Mouse (Mus musculus) midbrain, embryonic 15.5 days (tissue): ENCODE results near the gene Kctd19. TPM values are rescaled to one million over a fixed set of nuclear protein-coding genes. Genes with fewer than 3 reads are reported as not detected.

ENCODE experiments used
- ATAC-seq: fragments of 200-750 bp; cut with Nextera tagmentation; replicated peaks from 2 replicates; pipeline ENCODE4 v1.8.0; 2017; ENCODE audit warnings: moderate TSS enrichment
- H3K27ac ChIP-seq: fragments of 300-500 bp; sonication (generic); 2 replicates; pipeline ENCODE4 v1.5.1; 2015; ENCODE audit warnings: mild to moderate bottlenecking, inconsistent platforms
- H3K27me3 ChIP-seq: fragments of 300-500 bp; sonication (generic); replicated peaks from 2 replicates; pipeline ENCODE4 v1.6.1; 2015; ENCODE audit warnings: inconsistent platforms
- H3K36me3 ChIP-seq: fragments of 300-500 bp; sonication (generic); replicated peaks from 2 replicates; pipeline ENCODE4 v1.6.1; 2015; ENCODE audit warnings: inconsistent platforms
- H3K4me1 ChIP-seq: fragments of 300-500 bp; sonication (generic); 2 replicates; pipeline ENCODE4 v1.6.1; 2015; ENCODE audit warnings: inconsistent platforms
- H3K4me2 ChIP-seq: fragments of 300-500 bp; sonication (generic); 2 replicates; pipeline ENCODE4 v1.6.1; 2015; ENCODE audit warnings: inconsistent platforms, mild to moderate bottlenecking, moderate library complexity
- H3K4me3 ChIP-seq: fragments of 300-500 bp; sonication (generic); 2 replicates; pipeline ENCODE4 v1.5.1; 2015; ENCODE audit warnings: mild to moderate bottlenecking, inconsistent platforms
- H3K9ac ChIP-seq: fragments of 300-500 bp; sonication (generic); 2 replicates; pipeline ENCODE4 v1.6.1; 2015; ENCODE audit warnings: mild to moderate bottlenecking, inconsistent platforms
- H3K9me3 ChIP-seq: fragments of 300-500 bp; sonication (generic); 2 replicates; pipeline ENCODE4 v1.6.1; 2016; ENCODE audit warnings: inconsistent platforms
- WGBS: fragments of 180-500 bp; shearing (Covaris S2); methylation state at CpG from one replicate; pipeline ENCODE4 v1.1.7; 2015; ENCODE audit warnings: mixed read lengths; 5-methylcytosine and 5-hydroxymethylcytosine counted together
- polyA plus RNA-seq: library from polyadenylated mRNA; unstranded; fragments of >200 nt; fragmentation: Nextera tagmentation; extraction: Ambion mirVana; gene quantifications from 2 replicates; pipeline ENCODE4 v1.2.1, GENCODE M21; 2015

Gene Kctd19
- polyA plus RNA-seq, result not detected in 2 replicates

GRCm38 (mm10) chr8:105413391-105413790 is at the start of gene Kctd19, which contains the start of gene Lrrc36:
Gene Kctd19, minus strand, starts transcription at chr8:105413502.
Gene Lrrc36, plus strand, starts transcription at chr8:105413571.
- ATAC-seq, result 0 out of 2 replicates have a peak, but pooled peaks have one; percentile 45
- H3K27ac ChIP-seq, result no peak within 1 kb of the TSS
- under 1% methylated on average over 34 of the region's 34 CpGs for WGBS

GRCm38 (mm10) chr8:105461085-105461803 is 47.9 kb upstream of the Kctd19 start:
- Histone ChIP-seq H3K27ac (no peak overlapping the region), H3K4me2 (no peak overlapping the region), H3K9me3 (no peaks in the 10 kb centered on the region), H3K36me3 (no peaks in the 10 kb centered on the region), H3K9ac (no peak overlapping the region), H3K4me3 (no peak overlapping the region), H3K27me3 (no peaks in the 10 kb centered on the region), H3K4me1 (0 out of 2 replicates have a peak, but pooled peaks cover 16% of the 10 kb centered on the region)
- WGBS, result 71% methylated on average over 13 of the region's 13 CpGs
- no peak for ATAC-seq

More at GRCm38 (mm10) chr8:105413391-105413790, at the start of gene Kctd19, which contains the start of gene Lrrc36:
- peak within 1 kb of the TSS; percentile 64 for H3K4me2 ChIP-seq
- no peaks in the 10 kb centered on the region for H3K36me3 ChIP-seq
- peaks cover 11% of the 10 kb centered on the region for H3K4me1 ChIP-seq
- H3K9me3 ChIP-seq, result no peaks in the 10 kb centered on the region
- peak within 1 kb of the TSS; percentile 34 for H3K4me3 ChIP-seq
- H3K27me3 ChIP-seq, result peaks cover 8% of the 10 kb centered on the region; the same call in 1 of the 2 replicates
- H3K9ac ChIP-seq, result no peak within 1 kb of the TSS; the same call in 1 of the 2 replicates

- WGBS, result 72% methylated on average over 10 of the region's 10 CpGs
Observed at GRCm38 (mm10) chr8:105455218-105455617, 41.9 kb upstream of the Kctd19 start.

GRCm38 (mm10) chr8:105454088-105454487 is 40.8 kb upstream of the Kctd19 start:
- 66% methylated on average over 5 of the region's 5 CpGs for WGBS
- H3K4me3 ChIP-seq, result no peak overlapping the region
- H3K9ac ChIP-seq, result no peak overlapping the region

More at GRCm38 (mm10) chr8:105455218-105455617, 41.9 kb upstream of the Kctd19 start:
- no peaks in the 10 kb centered on the region for H3K9me3 ChIP-seq
- no peaks in the 10 kb centered on the region for H3K36me3 ChIP-seq
- H3K4me1 ChIP-seq, result 0 out of 2 replicates have a peak, but pooled peaks cover 6% of the 10 kb centered on the region
- no peak for ATAC-seq
- H3K4me3 ChIP-seq, result no peak overlapping the region
- no peak overlapping the region for H3K9ac ChIP-seq
- no peak overlapping the region for H3K4me2 ChIP-seq
- no peak overlapping the region for H3K27ac ChIP-seq
- H3K27me3 ChIP-seq, result no peaks in the 10 kb centered on the region

GRCm38 (mm10) chr8:105453296-105453695 is 40.0 kb upstream of the Kctd19 start:
- H3K4me2 ChIP-seq, result no peak overlapping the region
- no peaks in the 10 kb centered on the region for H3K36me3 ChIP-seq
- 0 out of 2 replicates have a peak, but pooled peaks cover 6% of the 10 kb centered on the region for H3K4me1 ChIP-seq
- WGBS, result 83% methylated on average over 5 of the region's 5 CpGs
- H3K9ac ChIP-seq, result no peak overlapping the region
- no peak overlapping the region for H3K27ac ChIP-seq
- no peak for ATAC-seq
- H3K27me3 ChIP-seq, result no peaks in the 10 kb centered on the region
- H3K9me3 ChIP-seq, result no peaks in the 10 kb centered on the region
- no peak overlapping the region for H3K4me3 ChIP-seq

More at GRCm38 (mm10) chr8:105454088-105454487, 40.8 kb upstream of the Kctd19 start:
- H3K27me3 ChIP-seq, result no peaks in the 10 kb centered on the region
- H3K36me3 ChIP-seq, result no peaks in the 10 kb centered on the region
- H3K4me2 ChIP-seq, result no peak overlapping the region
- H3K27ac ChIP-seq, result no peak overlapping the region
- 0 out of 2 replicates have a peak, but pooled peaks cover 6% of the 10 kb centered on the region for H3K4me1 ChIP-seq
- 0 out of 2 replicates have a peak, but pooled peaks have one; percentile 48 for ATAC-seq
- H3K9me3 ChIP-seq, result no peaks in the 10 kb centered on the region

GRCm38 (mm10) chr8:105451903-105452603 is 38.8 kb upstream of the Kctd19 start:
- H3K36me3 ChIP-seq, result no peaks in the 10 kb centered on the region
- H3K27me3 ChIP-seq, result no peaks in the 10 kb centered on the region
- 56% methylated on average over 15 of the region's 15 CpGs for WGBS
- no peak overlapping the region for H3K27ac ChIP-seq
- no peaks in the 10 kb centered on the region for H3K9me3 ChIP-seq
- H3K4me2 ChIP-seq, result no peak overlapping the region
- H3K9ac ChIP-seq, result no peak overlapping the region
- no peak for ATAC-seq
- H3K4me1 ChIP-seq, result 0 out of 2 replicates have a peak, but pooled peaks cover 6% of the 10 kb centered on the region
- H3K4me3 ChIP-seq, result no peak overlapping the region

GRCm38 (mm10) chr8:105450977-105451376 is 37.7 kb upstream of the Kctd19 start:
- H3K9ac ChIP-seq, result no peak overlapping the region
- no peak overlapping the region for H3K27ac ChIP-seq
- peaks cover 11% of the 10 kb centered on the region for H3K4me1 ChIP-seq
- no peaks in the 10 kb centered on the region for H3K9me3 ChIP-seq
- no peaks in the 10 kb centered on the region for H3K36me3 ChIP-seq
- H3K4me2 ChIP-seq, result no peak overlapping the region
- H3K27me3 ChIP-seq, result no peaks in the 10 kb centered on the region
- 33% methylated on average over 1 of the region's 1 CpGs for WGBS
- no peak for ATAC-seq
- H3K4me3 ChIP-seq, result no peak overlapping the region

- no peak for ATAC-seq
- Histone ChIP-seq H3K9ac (no peak overlapping the region), H3K4me1 (peaks cover 20% of the 10 kb centered on the region), H3K9me3 (no peaks in the 10 kb centered on the region), H3K4me3 (no peak overlapping the region), H3K4me2 (no peak overlapping the region), H3K27ac (no peak overlapping the region), H3K36me3 (no peaks in the 10 kb centered on the region), H3K27me3 (no peaks in the 10 kb centered on the region)
- 87% methylated on average over 5 of the region's 5 CpGs for WGBS
Observed at GRCm38 (mm10) chr8:105448596-105448995, 35.3 kb upstream of the Kctd19 start.

GRCm38 (mm10) chr8:105448188-105448587 is 34.9 kb upstream of the Kctd19 start:
- Histone ChIP-seq H3K36me3 (no peaks in the 10 kb centered on the region), H3K4me3 (no peak overlapping the region), H3K9ac (no peak overlapping the region), H3K4me2 (no peak overlapping the region), H3K9me3 (no peaks in the 10 kb centered on the region), H3K27me3 (no peaks in the 10 kb centered on the region), H3K4me1 (peaks cover 20% of the 10 kb centered on the region), H3K27ac (no peak overlapping the region)
- WGBS, result 94% methylated on average over 3 of the region's 3 CpGs
- no peak for ATAC-seq

GRCm38 (mm10) chr8:105446127-105446552 is 32.8 kb upstream of the Kctd19 start:
- peaks cover 14% of the 10 kb centered on the region for H3K4me1 ChIP-seq
- WGBS, result 4% methylated on average over 4 of the region's 4 CpGs
- no peak overlapping the region for H3K4me3 ChIP-seq
- no peaks in the 10 kb centered on the region for H3K9me3 ChIP-seq
- no peaks in the 10 kb centered on the region for H3K27me3 ChIP-seq
- ATAC-seq, result peak; percentile 42; the same call in 1 of the 2 replicates
- peak overlapping the region; percentile 29 for H3K4me2 ChIP-seq
- no peaks in the 10 kb centered on the region for H3K36me3 ChIP-seq
- peak overlapping the region; percentile 57 for H3K27ac ChIP-seq
- H3K9ac ChIP-seq, result no peak overlapping the region

- Histone ChIP-seq H3K4me3 (no peak overlapping the region), H3K9ac (no peak overlapping the region), H3K4me1 (peaks cover 14% of the 10 kb centered on the region), H3K27ac (peak overlapping the region; percentile 57), H3K27me3 (no peaks in the 10 kb centered on the region), H3K36me3 (no peaks in the 10 kb centered on the region), H3K9me3 (no peaks in the 10 kb centered on the region), H3K4me2 (peak overlapping the region; percentile 29)
- 9% methylated on average over 11 of the region's 11 CpGs for WGBS
- peak; percentile 86 for ATAC-seq
Observed at GRCm38 (mm10) chr8:105445296-105446126, 32.2 kb upstream of the Kctd19 start.
